Mouse (Mus musculus): ENCODE results near the gene Srsf9. TPM values are rescaled to one million over a fixed set of nuclear protein-coding genes. Genes with fewer than 3 reads are reported as not detected.
A peak's percentile ranks its signal among the peaks of the same experiment; 100 is the strongest.

The Srsf9 gene
- polyA plus RNA-seq, 1 experiment = 61.2 TPM

- Histone ChIP-seq H3K4me1 (ENCODE audit: control insufficient read depth, insufficient read depth, low read length) (peaks cover 3% of the 10 kb centered on the region; the same call in 1 of the 2 replicates), H3K27ac (ENCODE audit: control insufficient read depth, insufficient read depth, low read depth, low read length, poor library complexity) (no peak overlapping the region), H3K4me3 (replicated peaks; ENCODE audit: control insufficient read depth, low read depth, low read length) (no peak overlapping the region)
- 59% methylated on average over 14 of the region's 14 CpGs for WGBS
- no peak for TF ChIP-seq POLR2A (IDR thresholded peaks at IDR 0.05; ENCODE audit: borderline replicate concordance, control insufficient read depth, low read depth, low read length)
- TF ChIP-seq CTCF (IDR thresholded peaks at IDR 0.05; ENCODE audit: control insufficient read depth, insufficient read depth, low read length) = no peak
Measured at GRCm38 (mm10) chr5:115316968-115317644, 9.9 kb upstream of the Srsf9 start.

- 40% methylated on average over 10 of the region's 10 CpGs for WGBS
- no peak overlapping the region for H3K4me3 ChIP-seq (replicated peaks; ENCODE audit: control insufficient read depth, low read depth, low read length)
- H3K4me1 ChIP-seq (ENCODE audit: control insufficient read depth, insufficient read depth, low read length) = peaks cover 3% of the 10 kb centered on the region; the same call in 1 of the 2 replicates
- H3K27ac ChIP-seq (ENCODE audit: control insufficient read depth, insufficient read depth, low read depth, low read length, poor library complexity) = no peak overlapping the region
- TF ChIP-seq CTCF (IDR thresholded peaks at IDR 0.05; ENCODE audit: control insufficient read depth, insufficient read depth, low read length) = no peak
- no peak for TF ChIP-seq POLR2A (IDR thresholded peaks at IDR 0.05; ENCODE audit: borderline replicate concordance, control insufficient read depth, low read depth, low read length)
Measured at GRCm38 (mm10) chr5:115317645-115318328, 9.2 kb upstream of the Srsf9 start.

GRCm38 (mm10) chr5:115319004-115319940 is 7.7 kb upstream of the Srsf9 start:
- peak overlapping the region; percentile 0; the same call in 1 of the 2 replicates for H3K27ac ChIP-seq (ENCODE audit: control insufficient read depth, insufficient read depth, low read depth, low read length, poor library complexity)
- 2% methylated on average over 22 of the region's 22 CpGs for WGBS
- no peaks in the 10 kb centered on the region; the same call in 1 of the 2 replicates for H3K4me1 ChIP-seq (ENCODE audit: control insufficient read depth, insufficient read depth, low read length)
- TF ChIP-seq POLR2A (IDR thresholded peaks at IDR 0.05; ENCODE audit: borderline replicate concordance, control insufficient read depth, low read depth, low read length) (no peak), CTCF (IDR thresholded peaks at IDR 0.05; ENCODE audit: control insufficient read depth, insufficient read depth, low read length) (peak; percentile 33; the same call in 1 of the 2 replicates)
- peak overlapping the region; percentile 55 for H3K4me3 ChIP-seq (replicated peaks; ENCODE audit: control insufficient read depth, low read depth, low read length)

GRCm38 (mm10) chr5:115326256-115326831 is 633 bp upstream of the Srsf9 start:
- TF ChIP-seq CTCF (IDR thresholded peaks at IDR 0.05; ENCODE audit: control insufficient read depth, insufficient read depth, low read length) = no peak
- TF ChIP-seq POLR2A (IDR thresholded peaks at IDR 0.05; ENCODE audit: borderline replicate concordance, control insufficient read depth, low read depth, low read length) = no peak
- Histone ChIP-seq H3K4me1 (ENCODE audit: control insufficient read depth, insufficient read depth, low read length) (no peaks in the 10 kb centered on the region), H3K27ac (ENCODE audit: control insufficient read depth, insufficient read depth, low read depth, low read length, poor library complexity) (peak overlapping the region; percentile 92), H3K4me3 (replicated peaks; ENCODE audit: control insufficient read depth, low read depth, low read length) (peak overlapping the region; percentile 83)
- 15% methylated on average over 11 of the region's 11 CpGs for WGBS

GRCm38 (mm10) chr5:115327610-115328548 is 902 bp downstream of the Srsf9 start:
- WGBS = 2% methylated on average over 55 of the region's 55 CpGs
- TF ChIP-seq POLR2A (IDR thresholded peaks at IDR 0.05; ENCODE audit: borderline replicate concordance, control insufficient read depth, low read depth, low read length) = no peak
- no peak for TF ChIP-seq CTCF (IDR thresholded peaks at IDR 0.05; ENCODE audit: control insufficient read depth, insufficient read depth, low read length)
- peak overlapping the region; percentile 92 for H3K4me3 ChIP-seq (replicated peaks; ENCODE audit: control insufficient read depth, low read depth, low read length)
- peak overlapping the region; percentile 63 for H3K27ac ChIP-seq (ENCODE audit: control insufficient read depth, insufficient read depth, low read depth, low read length, poor library complexity)
- no peaks in the 10 kb centered on the region for H3K4me1 ChIP-seq (ENCODE audit: control insufficient read depth, insufficient read depth, low read length)

GRCm38 (mm10) chr5:115330955-115331354 is 4.0 kb downstream of the Srsf9 start:
- Histone ChIP-seq H3K4me1 (ENCODE audit: control insufficient read depth, insufficient read depth, low read length) (peaks cover 1% of the 10 kb centered on the region; the same call in 1 of the 2 replicates), H3K27ac (ENCODE audit: control insufficient read depth, insufficient read depth, low read depth, low read length, poor library complexity) (no peak overlapping the region), H3K4me3 (replicated peaks; ENCODE audit: control insufficient read depth, low read depth, low read length) (no peak overlapping the region)
- no peak for TF ChIP-seq CTCF (IDR thresholded peaks at IDR 0.05; ENCODE audit: control insufficient read depth, insufficient read depth, low read length)
- no peak for TF ChIP-seq POLR2A (IDR thresholded peaks at IDR 0.05; ENCODE audit: borderline replicate concordance, control insufficient read depth, low read depth, low read length)
- 90% methylated on average over 9 of the region's 9 CpGs for WGBS

DNA sequence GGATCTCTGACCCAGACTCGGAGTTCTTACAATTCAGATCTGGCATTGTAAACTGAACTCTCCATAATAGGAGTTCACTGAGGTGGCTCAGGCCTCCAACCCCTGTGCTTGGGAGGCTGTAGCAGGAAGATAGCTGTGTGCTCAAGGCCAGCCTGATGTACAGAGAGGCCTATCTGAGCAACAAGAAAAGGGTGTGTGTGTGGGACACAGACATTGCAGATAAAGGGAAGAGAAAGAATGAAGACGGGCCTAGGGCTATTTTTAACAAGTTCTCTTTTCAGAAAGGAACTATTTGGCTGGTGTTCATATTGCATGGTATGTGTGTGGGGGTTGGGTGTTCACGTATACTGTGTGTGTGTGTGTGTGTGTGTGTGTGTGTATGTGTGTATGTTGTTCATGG is 6.6 kb downstream of the Srsf9 start:
- H3K4me1 ChIP-seq (ENCODE audit: control insufficient read depth, insufficient read depth, low read length) = peaks cover 1% of the 10 kb centered on the region; the same call in 1 of the 2 replicates
- TF ChIP-seq CTCF (IDR thresholded peaks at IDR 0.05; ENCODE audit: control insufficient read depth, insufficient read depth, low read length) (no peak), POLR2A (IDR thresholded peaks at IDR 0.05; ENCODE audit: borderline replicate concordance, control insufficient read depth, low read depth, low read length) (no peak)
- WGBS = 27% methylated on average over 3 of the region's 3 CpGs
- no peak overlapping the region for H3K4me3 ChIP-seq (replicated peaks; ENCODE audit: control insufficient read depth, low read depth, low read length)
- peak overlapping the region; percentile 57 for H3K27ac ChIP-seq (ENCODE audit: control insufficient read depth, insufficient read depth, low read depth, low read length, poor library complexity)
